Mouse (Mus musculus) kidney, embryonic 16.5 days (tissue): ENCODE measurements around the gene Rpl31. TPM values are rescaled to one million over a fixed set of nuclear protein-coding genes. Genes with fewer than 3 reads are reported as not detected.

Experiments used
- ATAC-seq: fragments of 200-750 bp; cut with Nextera tagmentation; 2 replicates; pipeline ENCODE4 v1.8.0; 2017; ENCODE audit warnings: moderate TSS enrichment; ENCODE audit not compliant: low FRiP score, low TSS enrichment
- H3K27ac ChIP-seq: fragments of 300-500 bp; sonication (generic); 2 replicates; pipeline ENCODE4 v1.5.1; 2014; ENCODE audit warnings: low read length
- H3K27me3 ChIP-seq: fragments of 300-500 bp; sonication (generic); 2 replicates; pipeline ENCODE4 v1.6.1; 2014; ENCODE audit warnings: low read length, control low read depth, mixed read lengths; ENCODE audit not compliant: insufficient read depth
- H3K36me3 ChIP-seq: fragments of 300-500 bp; sonication (generic); 2 replicates; pipeline ENCODE4 v1.6.1; 2014; ENCODE audit warnings: low read length, control low read depth, mixed read lengths; ENCODE audit not compliant: insufficient read depth
- H3K4me1 ChIP-seq: fragments of 300-500 bp; sonication (generic); 2 replicates; pipeline ENCODE4 v1.6.1; 2014; ENCODE audit warnings: low read length, control low read depth, mixed read lengths; ENCODE audit not compliant: insufficient read depth
- H3K4me2 ChIP-seq: fragments of 300-500 bp; sonication (generic); replicated peaks from 2 replicates; pipeline ENCODE4 v1.6.1; 2014; ENCODE audit warnings: low read depth, low read length
- H3K4me3 ChIP-seq: fragments of 300-500 bp; sonication (generic); 2 replicates; pipeline ENCODE4 v1.5.1; 2014; ENCODE audit warnings: mild to moderate bottlenecking, low read length
- H3K9ac ChIP-seq: fragments of 300-500 bp; sonication (generic); replicated peaks from 2 replicates; pipeline ENCODE4 v1.6.1; 2014; ENCODE audit warnings: low read length
- H3K9me3 ChIP-seq: fragments of 300-500 bp; sonication (generic); 2 replicates; pipeline ENCODE4 v1.6.1; 2016; ENCODE audit warnings: low read length, control low read depth
- WGBS: fragments of 180-500 bp; shearing (Covaris S2); extraction: QIAGEN DNeasy Blood & Tissue Kit; methylation state at CpG from one replicate; pipeline ENCODE4 v1.1.7; 2014; 5-methylcytosine and 5-hydroxymethylcytosine counted together
- polyA plus RNA-seq: library from polyadenylated mRNA; unstranded; fragments of >200 nt; fragmentation: Nextera tagmentation; extraction: Ambion mirVana; gene quantifications from 2 replicates; pipeline ENCODE4 v1.2.1, GENCODE M21; 2015

The Rpl31 gene
- polyA plus RNA-seq, 1 experiment from 2014 or later: 479 TPM

DNA sequence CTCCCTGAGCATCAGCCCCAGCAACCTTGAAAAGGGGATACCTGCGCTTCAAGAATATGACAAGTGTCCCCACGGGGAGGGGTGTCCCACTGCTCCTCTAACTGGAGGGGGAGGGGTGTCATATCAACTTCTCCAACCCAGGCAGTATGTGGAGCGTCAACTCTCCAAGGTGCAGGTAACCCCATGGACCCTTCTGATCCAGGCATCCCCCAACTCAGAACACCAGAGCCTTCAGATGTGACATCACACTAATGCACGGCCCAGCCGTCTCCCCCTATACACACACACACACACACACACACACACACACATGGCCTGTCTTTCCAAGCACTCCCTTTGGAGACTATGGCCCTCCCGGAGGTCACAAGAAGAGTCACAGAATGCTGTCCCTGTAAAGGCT lies 24.0 kb downstream of the Rpl31 start:
- no peak overlapping the region for H3K27ac ChIP-seq
- H3K4me1 ChIP-seq: no peaks in the 10 kb centered on the region
- no peak overlapping the region for H3K4me2 ChIP-seq
- 90% methylated on average over 6 of the region's 6 CpGs for WGBS
- H3K9me3 ChIP-seq: no peaks in the 10 kb centered on the region
- no peak for ATAC-seq
- H3K27me3 ChIP-seq: no peaks in the 10 kb centered on the region
- no peak overlapping the region for H3K9ac ChIP-seq
- H3K4me3 ChIP-seq: no peak overlapping the region
- H3K36me3 ChIP-seq: no peaks in the 10 kb centered on the region

DNA sequence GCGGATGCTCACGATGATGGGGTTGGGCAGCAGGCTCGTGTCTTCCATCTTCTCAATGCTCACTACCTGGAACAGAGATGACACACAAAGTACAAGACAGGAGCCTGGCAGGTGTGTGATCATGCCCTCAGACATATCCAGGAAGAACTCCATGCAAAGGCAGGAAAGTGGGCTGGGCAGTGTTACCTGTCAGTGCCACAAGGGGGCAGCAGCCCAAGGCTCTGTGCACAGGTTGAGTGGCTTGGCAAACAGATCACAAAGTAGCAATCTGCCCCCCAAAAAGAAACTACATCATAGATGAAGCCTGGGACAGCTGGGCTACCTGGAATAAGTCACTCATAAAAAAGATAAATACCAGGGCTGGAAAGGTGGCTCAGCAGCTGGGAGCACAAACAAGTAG lies 24.5 kb downstream of the Rpl31 start:
- no peaks in the 10 kb centered on the region for H3K27me3 ChIP-seq
- H3K4me2 ChIP-seq: no peak overlapping the region
- no peak overlapping the region for H3K9ac ChIP-seq
- no peak overlapping the region for H3K4me3 ChIP-seq
- WGBS: 59% methylated on average over 3 of the region's 3 CpGs
- ATAC-seq: no peak
- H3K36me3 ChIP-seq: peaks cover 1% of the 10 kb centered on the region; the same call in 1 of the 2 replicates
- peaks cover under 1% of the 10 kb centered on the region; the same call in 1 of the 2 replicates for H3K9me3 ChIP-seq
- no peak overlapping the region for H3K27ac ChIP-seq
- H3K4me1 ChIP-seq: no peaks in the 10 kb centered on the region

GRCm38 (mm10) chr1:39393217-39393867 lies 25.7 kb downstream of the Rpl31 start:
- Histone ChIP-seq H3K4me2 (no peak overlapping the region), H3K27me3 (no peaks in the 10 kb centered on the region), H3K36me3 (peaks cover 8% of the 10 kb centered on the region; the same call in 1 of the 2 replicates), H3K9ac (no peak overlapping the region), H3K27ac (no peak overlapping the region), H3K4me3 (no peak overlapping the region), H3K9me3 (peaks cover 4% of the 10 kb centered on the region; the same call in 1 of the 2 replicates), H3K4me1 (no peaks in the 10 kb centered on the region)
- whole genome bisulfite sequencing: 80% methylated on average over 8 of the region's 8 CpGs
- ATAC-seq: no peak

GRCm38 (mm10) chr1:39394096-39394495 lies 26.5 kb downstream of the Rpl31 start:
- Histone ChIP-seq H3K9me3 (peaks cover 4% of the 10 kb centered on the region; the same call in 1 of the 2 replicates), H3K4me1 (no peaks in the 10 kb centered on the region), H3K4me3 (no peak overlapping the region), H3K36me3 (peaks cover 8% of the 10 kb centered on the region; the same call in 1 of the 2 replicates), H3K27ac (no peak overlapping the region), H3K27me3 (no peaks in the 10 kb centered on the region), H3K4me2 (no peak overlapping the region), H3K9ac (no peak overlapping the region)
- ATAC-seq: no peak
- WGBS: 44% methylated on average over 10 of the region's 10 CpGs

DNA sequence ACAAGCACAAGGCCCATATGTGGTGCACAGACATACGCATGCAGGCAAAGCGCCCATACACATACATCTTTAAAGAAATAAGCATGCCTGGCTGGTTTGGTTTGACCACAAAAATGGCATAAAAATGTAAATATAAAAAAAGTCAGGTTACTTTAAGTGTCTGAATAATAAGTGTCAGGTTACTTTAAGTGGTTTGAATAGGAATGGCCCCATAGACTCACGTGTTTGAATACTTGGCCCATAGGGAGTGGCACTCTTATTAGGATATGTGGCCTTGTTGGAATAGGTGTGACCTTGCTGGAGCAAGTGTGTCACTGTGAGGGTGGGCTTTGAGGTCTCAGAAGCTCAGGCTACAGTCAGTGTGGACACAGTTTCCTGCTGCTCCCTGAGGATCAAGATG lies 27.0 kb downstream of the Rpl31 start:
- WGBS: 84% methylated on average over 3 of the region's 3 CpGs
- peaks cover 4% of the 10 kb centered on the region; the same call in 1 of the 2 replicates for H3K9me3 ChIP-seq
- H3K4me2 ChIP-seq: no peak overlapping the region
- H3K9ac ChIP-seq: no peak overlapping the region
- H3K27ac ChIP-seq: no peak overlapping the region
- no peaks in the 10 kb centered on the region for H3K27me3 ChIP-seq
- H3K36me3 ChIP-seq: peaks cover 8% of the 10 kb centered on the region; the same call in 1 of the 2 replicates
- ATAC-seq: no peak
- no peaks in the 10 kb centered on the region for H3K4me1 ChIP-seq
- H3K4me3 ChIP-seq: no peak overlapping the region

GRCm38 (mm10) chr1:39396347-39396746 lies 28.7 kb downstream of the Rpl31 start:
- H3K9me3 ChIP-seq: peaks cover 4% of the 10 kb centered on the region; the same call in 1 of the 2 replicates
- H3K27me3 ChIP-seq: no peaks in the 10 kb centered on the region
- H3K36me3 ChIP-seq: peaks cover 8% of the 10 kb centered on the region; the same call in 1 of the 2 replicates

GRCm38 (mm10) chr1:39398284-39398683 lies 30.6 kb downstream of the Rpl31 start:
- Histone ChIP-seq H3K27ac (no peak overlapping the region), H3K4me1 (no peaks in the 10 kb centered on the region), H3K9ac (no peak overlapping the region), H3K4me2 (no peak overlapping the region), H3K4me3 (no peak overlapping the region), H3K27me3 (no peaks in the 10 kb centered on the region), H3K36me3 (peaks cover 15% of the 10 kb centered on the region; the same call in 1 of the 2 replicates), H3K9me3 (peaks cover 4% of the 10 kb centered on the region; the same call in 1 of the 2 replicates)
- 87% methylated on average over 6 of the region's 6 CpGs for WGBS
- no peak for ATAC-seq

More at GRCm38 (mm10) chr1:39396347-39396746, 28.7 kb downstream of the Rpl31 start:
- no peak overlapping the region for H3K4me3 ChIP-seq
- no peaks in the 10 kb centered on the region for H3K4me1 ChIP-seq
- WGBS: 73% methylated on average over 4 of the region's 4 CpGs
- no peak for ATAC-seq
- H3K27ac ChIP-seq: no peak overlapping the region
- no peak overlapping the region for H3K9ac ChIP-seq
- H3K4me2 ChIP-seq: no peak overlapping the region

DNA sequence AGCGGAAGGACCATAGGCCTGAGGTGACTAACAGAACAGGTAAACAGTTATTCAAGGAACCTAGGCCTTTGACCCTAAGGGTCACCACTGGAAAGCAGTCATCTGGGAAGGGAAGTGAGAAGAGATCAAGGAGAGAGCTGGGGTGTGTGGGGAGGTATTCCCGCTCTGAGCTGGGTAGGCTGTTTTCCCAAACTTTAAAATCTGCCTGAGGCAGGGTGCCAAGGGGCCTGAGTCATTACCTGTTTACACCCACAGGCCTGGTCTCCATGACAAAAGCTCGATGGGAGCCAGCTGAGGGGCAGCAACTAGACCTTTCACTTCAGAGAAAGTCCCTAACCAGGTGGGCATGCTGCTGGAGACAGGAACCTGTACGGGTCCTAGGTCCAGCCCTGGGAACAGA lies 31.6 kb downstream of the Rpl31 start:
- H3K4me1 ChIP-seq: no peaks in the 10 kb centered on the region
- peaks cover 15% of the 10 kb centered on the region; the same call in 1 of the 2 replicates for H3K36me3 ChIP-seq
- no peaks in the 10 kb centered on the region for H3K27me3 ChIP-seq
- H3K9me3 ChIP-seq: peaks cover 4% of the 10 kb centered on the region; the same call in 1 of the 2 replicates
- no peak overlapping the region for H3K4me3 ChIP-seq
- no peak overlapping the region for H3K9ac ChIP-seq
- no peak overlapping the region for H3K27ac ChIP-seq
- no peak for ATAC-seq
- WGBS: 63% methylated on average over 4 of the region's 4 CpGs
- no peak overlapping the region for H3K4me2 ChIP-seq

DNA sequence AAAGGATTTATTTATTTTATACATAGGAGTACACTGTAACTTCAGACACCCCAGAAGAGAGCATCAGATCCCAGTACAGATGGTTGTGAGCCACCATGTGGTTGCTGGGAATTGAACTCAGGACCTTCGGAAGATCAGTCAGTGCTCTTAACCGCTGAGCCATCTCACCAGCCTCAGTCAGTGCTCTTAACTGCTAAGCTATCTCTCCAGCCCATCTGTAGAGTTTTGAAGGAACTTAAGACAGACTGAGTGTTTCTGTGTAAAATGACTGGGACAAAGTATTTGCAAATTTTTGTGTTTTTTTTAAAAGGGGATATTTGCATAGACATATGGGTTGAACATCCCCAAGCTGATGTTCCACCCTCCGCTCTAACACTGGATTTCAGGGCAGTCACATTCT lies 32.5 kb downstream of the Rpl31 start:
- Histone ChIP-seq H3K27ac (no peak overlapping the region), H3K9me3 (peaks cover 4% of the 10 kb centered on the region; the same call in 1 of the 2 replicates), H3K27me3 (no peaks in the 10 kb centered on the region), H3K4me3 (no peak overlapping the region), H3K36me3 (peaks cover 15% of the 10 kb centered on the region; the same call in 1 of the 2 replicates), H3K4me2 (no peak overlapping the region), H3K4me1 (no peaks in the 10 kb centered on the region), H3K9ac (no peak overlapping the region)
- ATAC-seq: no peak
- 91% methylated on average over 3 of the region's 3 CpGs for WGBS

GRCm38 (mm10) chr1:39407108-39407507 lies 39.5 kb downstream of the Rpl31 start:
- Histone ChIP-seq H3K27me3 (no peaks in the 10 kb centered on the region), H3K9ac (no peak overlapping the region), H3K9me3 (no peaks in the 10 kb centered on the region), H3K27ac (no peak overlapping the region), H3K4me3 (no peak overlapping the region), H3K4me2 (no peak overlapping the region), H3K4me1 (peaks cover 14% of the 10 kb centered on the region; the same call in 1 of the 2 replicates), H3K36me3 (peaks cover 7% of the 10 kb centered on the region; the same call in 1 of the 2 replicates)
- WGBS: 57% methylated on average over 4 of the region's 4 CpGs
- ATAC-seq: no peak
